Mouse (Mus musculus) common myeloid progenitor, adult 5-6 weeks (primary cell): ENCODE data around the gene Abi1. TPM values are rescaled to one million over a fixed set of nuclear protein-coding genes. Genes with fewer than 3 reads are reported as not detected.

Source experiments
- total RNA-seq: library from RNA; stranded (forward); fragments of 200-1000, 187-1606 nt; gene quantifications from 2 replicates; pipeline ENCODE4 v1.2.3, GENCODE M21; 2017

Gene Abi1
- total RNA-seq, 1 experiment from 2014 or later = 106 TPM

Other genes with a start within 250 kb of the Abi1 start
- 22.5 and 34.5 TPM in 2 replicates for gene Pdss1, start 144.7 kb downstream of the Abi1 start, total RNA-seq
- 29.0 and 29.1 TPM in 2 replicates for gene Acbd5, start 27.9 kb upstream of the Abi1 start, total RNA-seq
- gene Mastl, start 115.8 kb upstream of the Abi1 start, total RNA-seq = 12.3 and 21.9 TPM in 2 replicates
- gene Yme1l1, start 116.1 kb upstream of the Abi1 start, total RNA-seq = 99.5 and 128 TPM in 2 replicates
- not detected in 2 replicates for gene 4931423N10Rik, start 167.2 kb upstream of the Abi1 start, total RNA-seq